Mouse (Mus musculus): ENCODE measurements around the gene Arhgef25. TPM values are rescaled to one million over a fixed set of nuclear protein-coding genes. Genes with fewer than 3 reads are reported as not detected.
A peak's percentile ranks its signal among the peaks of the same experiment; 100 is the strongest.
"Not testable (repeated sequence)": the region's sequence is repeated elsewhere in the genome, so short reads cannot be mapped to it uniquely, and the experiment has no call there.

The Arhgef25 gene
- polyA plus RNA-seq, 1 experiment from 2014 or later: 25.5 TPM

DNA sequence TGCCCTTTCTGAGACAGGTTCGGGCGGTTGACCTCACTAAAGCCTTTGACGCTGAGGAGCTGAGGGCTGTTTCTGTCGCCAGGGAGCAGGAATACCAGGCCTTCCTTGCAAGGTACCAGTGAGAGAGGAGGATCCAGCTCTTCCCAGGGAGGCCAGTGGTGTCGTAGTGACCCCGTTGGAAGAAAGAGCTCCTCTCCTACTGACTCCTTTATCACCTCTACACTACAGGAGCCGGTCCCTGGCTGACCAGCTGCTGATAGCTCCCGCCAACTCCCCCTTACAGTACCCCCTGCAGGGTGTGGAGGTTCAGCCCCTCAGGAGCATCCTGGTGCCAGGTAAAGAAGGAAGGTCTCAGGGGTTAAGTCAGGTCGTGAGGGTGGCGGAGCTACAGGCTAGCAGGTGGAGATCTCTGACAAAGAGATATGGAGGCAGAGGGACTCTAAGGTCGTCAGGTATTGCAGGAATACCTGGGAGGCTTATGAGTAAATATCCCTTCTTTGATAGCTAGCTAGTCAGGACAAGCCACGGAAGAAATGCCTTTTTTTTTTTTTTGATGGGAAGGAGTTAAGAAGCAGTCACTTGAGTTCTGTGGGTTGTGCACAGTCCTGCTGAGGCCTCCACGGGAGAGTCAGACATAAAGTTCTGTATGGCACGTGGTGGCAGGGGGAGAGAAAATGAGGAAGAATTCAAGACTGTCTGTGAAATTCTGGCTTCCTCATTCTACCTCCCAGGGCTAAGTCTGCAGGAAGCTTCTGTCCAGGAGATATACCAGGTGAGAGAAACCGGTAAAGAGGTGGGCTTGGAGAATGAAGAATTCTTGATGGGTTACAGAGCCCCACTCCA is 22.9 kb downstream of the Arhgef25 start:
- Histone ChIP-seq H3K4me1 (replicated peaks; ENCODE audit: control insufficient read depth, insufficient read depth, low read length) (peaks cover 23% of the 10 kb centered on the region), H3K9me3 (ENCODE audit: control insufficient read depth, low read length) (no peaks in the 10 kb centered on the region), H3K27me3 (ENCODE audit: control insufficient read depth, insufficient read depth, low read length) (peaks cover 52% of the 10 kb centered on the region), H3K4me2 (replicated peaks) (peak overlapping the region; percentile 95), H3K9ac (peak overlapping the region; percentile 99), H3K36me3 (replicated peaks; ENCODE audit: control insufficient read depth, insufficient read depth) (peaks cover 38% of the 10 kb centered on the region), H3K27ac (peak overlapping the region; percentile 95), H3K4me3 (replicated peaks; ENCODE audit: low read length) (peak overlapping the region; percentile 94)
- 22% methylated on average over 15 of the region's 15 CpGs for whole genome bisulfite sequencing
- no peak for ATAC-seq (ENCODE audit: low FRiP score)
- DNase-seq (ENCODE audit: low spot score): no peak

DNA sequence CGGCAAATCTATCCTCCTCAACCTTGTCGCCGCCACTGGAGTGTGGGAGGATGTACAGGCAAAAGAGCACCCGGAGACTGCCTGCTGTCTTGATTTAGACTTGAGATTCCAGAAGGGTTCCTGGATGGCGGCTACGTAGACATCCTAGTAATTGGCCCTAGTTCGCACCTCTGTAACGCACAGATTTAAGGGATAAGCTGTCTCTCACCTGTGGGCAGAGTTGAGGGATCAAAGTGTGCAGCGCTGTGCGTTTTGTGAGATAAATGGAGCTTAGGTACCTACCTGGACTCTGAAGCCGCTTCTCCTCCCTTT is 23.5 kb downstream of the Arhgef25 start:
- H3K4me1 ChIP-seq (replicated peaks; ENCODE audit: control insufficient read depth, insufficient read depth, low read length): peaks cover 23% of the 10 kb centered on the region
- peaks cover 32% of the 10 kb centered on the region for H3K36me3 ChIP-seq (replicated peaks; ENCODE audit: control insufficient read depth, insufficient read depth)
- peak overlapping the region; percentile 94 for H3K4me3 ChIP-seq (replicated peaks; ENCODE audit: low read length)
- ATAC-seq (ENCODE audit: low FRiP score) (peak; percentile 63), DNase-seq (ENCODE audit: low spot score) (peak; percentile 61)
- peak overlapping the region; percentile 99 for H3K9ac ChIP-seq
- H3K27me3 ChIP-seq (ENCODE audit: control insufficient read depth, insufficient read depth, low read length): peaks cover 47% of the 10 kb centered on the region
- WGBS: 4% methylated on average over 11 of the region's 11 CpGs
- H3K9me3 ChIP-seq (ENCODE audit: control insufficient read depth, low read length): no peaks in the 10 kb centered on the region
- H3K4me2 ChIP-seq (replicated peaks): peak overlapping the region; percentile 95
- H3K27ac ChIP-seq: peak overlapping the region; percentile 95

DNA sequence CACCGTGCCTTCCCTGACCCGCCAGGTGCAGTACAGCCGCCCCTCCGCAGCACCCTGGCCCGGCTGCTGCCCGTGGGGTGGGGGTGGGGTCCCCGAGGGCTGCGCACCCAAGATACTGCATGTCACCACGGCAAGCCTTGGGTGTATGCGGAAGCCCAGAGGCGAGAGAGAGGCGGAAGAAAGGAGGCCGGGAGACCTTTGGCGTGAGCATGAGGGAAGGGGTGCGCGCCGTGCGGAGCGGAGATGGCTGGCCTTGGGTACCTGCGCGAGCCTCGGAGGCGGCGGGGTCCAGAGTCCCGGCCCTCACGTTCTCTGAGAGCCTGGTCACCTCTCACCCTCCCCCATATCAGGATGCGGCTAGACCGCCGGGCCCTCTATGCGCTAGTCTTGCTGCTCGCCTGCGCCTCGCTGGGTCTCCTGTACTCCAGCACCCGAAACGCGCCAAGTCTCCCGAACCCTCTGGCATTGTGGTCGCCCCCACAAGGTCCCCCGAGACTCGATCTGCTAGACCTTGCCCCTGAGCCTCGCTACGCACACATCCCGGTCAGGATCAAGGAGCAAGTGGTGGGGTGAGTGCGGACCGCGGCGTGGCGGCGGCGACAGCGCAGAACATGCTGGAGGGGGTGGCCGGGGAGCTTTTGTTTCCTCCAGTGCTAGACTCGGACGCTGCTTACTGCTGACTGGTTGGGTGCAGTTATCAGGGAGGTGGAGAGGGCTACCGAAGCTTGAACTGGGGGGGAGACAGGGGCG is 24.1 kb downstream of the Arhgef25 start:
- under 1% methylated on average over 51 of the region's 56 CpGs for WGBS
- peaks cover 23% of the 10 kb centered on the region for H3K4me1 ChIP-seq (replicated peaks; ENCODE audit: control insufficient read depth, insufficient read depth, low read length)
- ATAC-seq (ENCODE audit: low FRiP score): peak; percentile 43
- DNase-seq (ENCODE audit: low spot score): no peak
- peak overlapping the region; percentile 95 for H3K27ac ChIP-seq
- H3K36me3 ChIP-seq (replicated peaks; ENCODE audit: control insufficient read depth, insufficient read depth): peaks cover 26% of the 10 kb centered on the region
- peak overlapping the region; percentile 94 for H3K4me3 ChIP-seq (replicated peaks; ENCODE audit: low read length)
- peak overlapping the region; percentile 95 for H3K4me2 ChIP-seq (replicated peaks)
- H3K9ac ChIP-seq: peak overlapping the region; percentile 99
- no peaks in the 10 kb centered on the region for H3K9me3 ChIP-seq (ENCODE audit: control insufficient read depth, low read length)
- peaks cover 42% of the 10 kb centered on the region for H3K27me3 ChIP-seq (ENCODE audit: control insufficient read depth, insufficient read depth, low read length)

DNA sequence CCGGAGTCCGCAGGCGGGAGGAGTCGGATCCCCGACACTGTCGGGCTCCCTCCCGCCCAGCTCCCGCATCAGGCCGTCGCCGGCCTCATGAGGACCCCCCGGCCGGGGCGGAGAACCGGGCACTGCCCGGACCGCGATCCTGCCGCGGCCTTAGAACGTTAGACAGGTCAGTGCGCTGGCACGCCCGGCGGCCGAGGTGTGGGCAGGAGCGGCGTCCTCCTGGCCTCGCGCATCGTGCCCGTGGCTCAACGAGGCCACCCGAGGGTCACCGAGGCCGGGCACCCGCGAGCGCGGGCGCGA is 24.6 kb downstream of the Arhgef25 start:
- 0% methylated on average over 38 of the region's 42 CpGs for WGBS
- H3K27me3 ChIP-seq (ENCODE audit: control insufficient read depth, insufficient read depth, low read length): peaks cover 37% of the 10 kb centered on the region
- ATAC-seq (ENCODE audit: low FRiP score): peak; percentile 62

DNA sequence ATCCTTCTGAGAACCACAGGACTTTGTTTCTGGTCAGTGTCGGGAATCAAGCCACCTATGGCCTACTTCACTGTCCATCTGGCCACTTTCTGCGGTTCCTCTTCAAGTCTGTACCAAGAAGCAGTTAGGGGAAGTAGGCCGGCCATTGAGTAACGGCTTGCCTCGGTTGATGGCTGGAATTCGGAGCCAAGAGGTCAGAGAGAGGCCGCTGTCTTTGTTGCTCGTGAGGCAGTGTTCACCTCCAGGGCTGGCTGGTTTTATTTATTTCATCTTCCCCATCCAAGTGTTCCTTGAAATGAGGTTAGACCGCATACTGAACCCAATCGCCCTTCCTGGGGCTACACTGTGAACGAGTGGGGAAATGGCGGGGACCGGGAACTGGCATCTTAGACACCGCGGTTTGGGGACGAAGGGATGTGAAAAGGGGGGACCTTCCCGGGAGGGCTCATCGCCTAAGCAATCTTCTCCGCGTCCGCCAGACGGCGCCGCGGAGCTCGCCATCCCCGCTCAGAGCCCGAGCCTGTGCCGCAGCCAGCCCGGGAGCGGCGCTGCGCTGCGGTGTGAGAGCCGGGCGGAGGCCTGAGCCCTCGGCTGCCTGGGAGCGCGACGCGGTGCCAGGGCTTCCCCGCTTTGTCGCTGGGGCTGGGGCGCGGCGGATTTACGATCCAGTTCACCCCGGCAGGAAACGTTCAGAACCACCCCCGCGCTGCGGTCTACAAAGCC is 25.1 kb downstream of the Arhgef25 start, which contains the start of gene B4galnt1:
Gene B4galnt1 (plus strand): TSS at position 595 of the 723 bp plus-strand sequence.
- H3K9me3 ChIP-seq (ENCODE audit: control insufficient read depth, low read length): no peaks in the 10 kb centered on the region
- DNase-seq (ENCODE audit: low spot score) (peak; percentile 91), ATAC-seq (ENCODE audit: low FRiP score) (peak; percentile 88)
- WGBS: 2% methylated on average over 49 of the region's 52 CpGs
- H3K4me3 ChIP-seq (replicated peaks; ENCODE audit: low read length): peak within 1 kb of the TSS; percentile 94
- peaks cover 19% of the 10 kb centered on the region for H3K36me3 ChIP-seq (replicated peaks; ENCODE audit: control insufficient read depth, insufficient read depth)
- peak within 1 kb of the TSS; percentile 99 for H3K9ac ChIP-seq
- peaks cover 13% of the 10 kb centered on the region for H3K4me1 ChIP-seq (replicated peaks; ENCODE audit: control insufficient read depth, insufficient read depth, low read length)
- H3K4me2 ChIP-seq (replicated peaks): peak within 1 kb of the TSS; percentile 95
- H3K27me3 ChIP-seq (ENCODE audit: control insufficient read depth, insufficient read depth, low read length): peaks cover 32% of the 10 kb centered on the region
- peak within 1 kb of the TSS; percentile 95 for H3K27ac ChIP-seq

More for the DNA sequence above, 24.6 kb downstream of the Arhgef25 start:
- Histone ChIP-seq H3K4me2 (replicated peaks) (peak overlapping the region; percentile 95), H3K4me1 (replicated peaks; ENCODE audit: control insufficient read depth, insufficient read depth, low read length) (peaks cover 19% of the 10 kb centered on the region), H3K9me3 (ENCODE audit: control insufficient read depth, low read length) (no peaks in the 10 kb centered on the region), H3K27ac (peak overlapping the region; percentile 95), H3K9ac (peak overlapping the region; percentile 99), H3K4me3 (replicated peaks; ENCODE audit: low read length) (peak overlapping the region; percentile 94), H3K36me3 (replicated peaks; ENCODE audit: control insufficient read depth, insufficient read depth) (peaks cover 24% of the 10 kb centered on the region)
- no peak for DNase-seq (ENCODE audit: low spot score)

DNA sequence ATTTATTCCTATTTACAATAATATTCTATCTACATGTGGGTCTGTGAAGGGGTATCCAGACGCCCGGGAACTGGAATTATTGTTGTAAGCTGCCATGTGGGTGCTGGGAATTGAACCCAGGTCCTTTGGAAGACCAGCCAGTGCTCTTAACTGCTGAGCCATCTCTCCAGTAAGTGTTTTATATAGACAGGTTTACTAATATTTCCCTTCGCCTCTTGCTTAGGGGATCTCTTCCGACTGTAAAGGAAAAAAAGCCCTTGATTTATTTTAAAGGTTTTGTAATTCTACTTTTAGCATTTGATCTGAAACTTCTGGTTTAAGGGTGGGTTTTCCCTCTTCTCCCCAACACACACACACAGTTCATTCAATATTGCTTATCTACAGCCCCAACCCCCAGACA is 25.7 kb downstream of the Arhgef25 start:
- ATAC-seq (ENCODE audit: low FRiP score) (no peak), DNase-seq (ENCODE audit: low spot score) (no peak)
- peaks cover 14% of the 10 kb centered on the region for H3K36me3 ChIP-seq (replicated peaks; ENCODE audit: control insufficient read depth, insufficient read depth)
- H3K4me2 ChIP-seq (replicated peaks): peak overlapping the region; percentile 95
- H3K9me3 ChIP-seq (ENCODE audit: control insufficient read depth, low read length): no peaks in the 10 kb centered on the region
- peaks cover 11% of the 10 kb centered on the region for H3K4me1 ChIP-seq (replicated peaks; ENCODE audit: control insufficient read depth, insufficient read depth, low read length)
- H3K4me3 ChIP-seq (replicated peaks; ENCODE audit: low read length): peak overlapping the region; percentile 94; the same call in 1 of the 2 replicates
- H3K9ac ChIP-seq: no peak overlapping the region
- peak overlapping the region; percentile 95 for H3K27ac ChIP-seq
- peaks cover 26% of the 10 kb centered on the region for H3K27me3 ChIP-seq (ENCODE audit: control insufficient read depth, insufficient read depth, low read length)
- WGBS: 91% methylated on average over 4 of the region's 4 CpGs

DNA sequence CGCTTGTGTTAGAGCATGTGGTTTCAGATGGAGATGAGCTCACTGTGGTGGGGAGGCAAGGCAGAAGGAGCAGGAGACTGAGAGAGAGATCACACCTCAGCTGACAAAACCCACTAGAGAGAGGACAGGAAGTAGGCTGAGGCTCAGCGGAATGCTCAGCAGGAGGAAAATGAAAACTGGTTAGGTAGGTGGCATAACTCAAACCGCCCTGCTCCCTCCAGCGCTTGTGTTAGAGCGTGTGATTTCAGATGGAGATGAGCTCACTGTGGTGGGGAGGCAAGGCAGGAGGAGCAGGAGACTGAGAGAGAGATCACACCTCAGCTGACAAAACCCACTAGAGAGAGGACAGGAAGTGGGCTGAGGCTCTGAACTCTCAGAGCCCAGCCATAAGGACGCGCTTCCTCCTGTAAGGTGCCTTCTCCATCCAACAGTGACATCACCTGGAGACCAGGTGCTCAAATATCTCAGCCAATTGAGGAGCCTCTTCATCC is 27.1 kb downstream of the Arhgef25 start:
- H3K4me1 ChIP-seq (replicated peaks; ENCODE audit: control insufficient read depth, insufficient read depth, low read length): peaks cover 11% of the 10 kb centered on the region
- H3K9ac ChIP-seq; H3K4me2 ChIP-seq (replicated peaks); ATAC-seq (ENCODE audit: low FRiP score); H3K4me3 ChIP-seq (replicated peaks; ENCODE audit: low read length); DNase-seq (ENCODE audit: low spot score); H3K27ac ChIP-seq; H3K9me3 ChIP-seq (ENCODE audit: control insufficient read depth, low read length); H3K36me3 ChIP-seq (replicated peaks; ENCODE audit: control insufficient read depth, insufficient read depth): not testable (repeated sequence)
- peaks cover 14% of the 10 kb centered on the region for H3K27me3 ChIP-seq (ENCODE audit: control insufficient read depth, insufficient read depth, low read length)
- 55% methylated on average over 7 of the region's 7 CpGs for WGBS

DNA sequence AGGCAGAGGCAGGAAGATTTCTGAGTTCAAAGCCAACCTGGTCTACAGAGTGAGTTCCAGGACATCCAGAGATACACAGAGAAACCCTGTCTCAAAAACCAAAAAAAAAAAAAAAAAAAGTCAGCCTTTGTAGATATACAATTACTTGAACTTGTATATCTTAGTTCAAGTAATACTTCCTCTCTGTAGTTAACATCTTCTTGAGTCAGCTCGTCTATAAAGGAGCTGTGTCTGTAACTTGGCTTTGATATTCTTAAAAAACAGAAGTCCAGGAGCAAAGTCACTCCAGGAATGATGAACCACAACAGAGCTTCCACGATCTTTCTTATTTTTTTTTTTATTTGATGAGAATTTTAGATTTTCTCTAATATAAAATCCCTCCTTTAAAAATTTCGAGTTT is 29.2 kb downstream of the Arhgef25 start:
- Histone ChIP-seq H3K36me3 (replicated peaks; ENCODE audit: control insufficient read depth, insufficient read depth) (no peaks in the 10 kb centered on the region), H3K27me3 (ENCODE audit: control insufficient read depth, insufficient read depth, low read length) (no peaks in the 10 kb centered on the region), H3K9me3 (ENCODE audit: control insufficient read depth, low read length) (no peaks in the 10 kb centered on the region), H3K4me3 (replicated peaks; ENCODE audit: low read length) (no peak overlapping the region), H3K9ac (no peak overlapping the region), H3K4me2 (replicated peaks) (no peak overlapping the region), H3K4me1 (replicated peaks; ENCODE audit: control insufficient read depth, insufficient read depth, low read length) (no peaks in the 10 kb centered on the region), H3K27ac (no peak overlapping the region)
- DNase-seq (ENCODE audit: low spot score) (no peak), ATAC-seq (ENCODE audit: low FRiP score) (no peak)
- WGBS: 75% methylated on average over 3 of the region's 3 CpGs

DNA sequence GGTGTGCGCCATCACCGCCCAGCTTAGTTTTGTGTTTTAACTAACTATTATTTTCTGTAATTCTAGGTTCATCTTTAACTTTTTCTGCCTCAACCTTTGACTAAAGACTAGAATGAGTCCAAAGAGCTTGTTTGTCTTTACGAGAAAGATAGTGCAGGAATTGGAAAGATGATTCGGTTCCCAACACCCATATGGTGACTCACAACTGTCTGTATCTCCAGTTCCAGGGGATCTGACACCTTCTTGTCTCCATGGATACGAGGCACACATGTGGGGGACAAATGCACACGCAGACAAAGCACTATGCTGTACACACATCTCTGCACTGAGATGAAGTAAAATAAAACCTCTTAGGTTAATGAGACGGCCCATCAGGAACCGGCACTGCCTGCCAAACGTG is 29.8 kb downstream of the Arhgef25 start:
- DNase-seq (ENCODE audit: low spot score): no peak
- no peak overlapping the region for H3K27ac ChIP-seq
- H3K4me3 ChIP-seq (replicated peaks; ENCODE audit: low read length): no peak overlapping the region
- H3K36me3 ChIP-seq (replicated peaks; ENCODE audit: control insufficient read depth, insufficient read depth): no peaks in the 10 kb centered on the region
- H3K4me2 ChIP-seq (replicated peaks): no peak overlapping the region
- no peaks in the 10 kb centered on the region for H3K4me1 ChIP-seq (replicated peaks; ENCODE audit: control insufficient read depth, insufficient read depth, low read length)
- WGBS: 83% methylated on average over 9 of the region's 9 CpGs
- H3K9me3 ChIP-seq (ENCODE audit: control insufficient read depth, low read length): no peaks in the 10 kb centered on the region
- no peak for ATAC-seq (ENCODE audit: low FRiP score)
- H3K27me3 ChIP-seq (ENCODE audit: control insufficient read depth, insufficient read depth, low read length): no peaks in the 10 kb centered on the region
- H3K9ac ChIP-seq: no peak overlapping the region

Measured in hindbrain, embryonic 14.5 days (tissue).